Mouse (Mus musculus) kidney, adult 11 months (tissue): ENCODE results near the gene Sgcg.

Experiments used
- DNase-seq: peaks from one replicate; pipeline ENCODE4 v3.0.0; 2022

Sgcg gene

GRCm38 (mm10) chr14:61258352-61258751, at the start of gene Sgcg:
Gene Sgcg, minus strand, starts transcription at chr14:61258490.
- no peak for DNase-seq

GRCm38 (mm10) chr14:61303969-61304609, 45.8 kb upstream of the Sgcg start:
- DNase-seq, result no peak

GRCm38 (mm10) chr14:61302428-61302827, 44.1 kb upstream of the Sgcg start:
- DNase-seq, result no peak

GRCm38 (mm10) chr14:61301323-61301722, 43.0 kb upstream of the Sgcg start:
- DNase-seq, result no peak

GRCm38 (mm10) chr14:61299810-61300209, 41.5 kb upstream of the Sgcg start:
- DNase-seq, result no peak

- DNase-seq, result peak; percentile 23
These were observed 36.4 kb upstream of the Sgcg start for GRCm38 (mm10) chr14:61294738-61295079.

GRCm38 (mm10) chr14:61293884-61294737, 35.8 kb upstream of the Sgcg start:
- peak; percentile 47 for DNase-seq

- DNase-seq, result peak; percentile 11
These were observed 32.4 kb upstream of the Sgcg start for GRCm38 (mm10) chr14:61290664-61291063.

- DNase-seq, result no peak
These were observed 30.5 kb upstream of the Sgcg start for GRCm38 (mm10) chr14:61288606-61289286.

- DNase-seq, result no peak
These were observed 20.5 kb upstream of the Sgcg start for GRCm38 (mm10) chr14:61278676-61279300.

GRCm38 (mm10) chr14:61277285-61277684, 19.0 kb upstream of the Sgcg start:
- DNase-seq, result no peak

- DNase-seq, result no peak
These were observed 16.3 kb upstream of the Sgcg start for GRCm38 (mm10) chr14:61274414-61275198.

GRCm38 (mm10) chr14:61267908-61268475, 9.7 kb upstream of the Sgcg start:
- no peak for DNase-seq

GRCm38 (mm10) chr14:61259084-61259483, 794 bp upstream of the Sgcg start:
- DNase-seq, result no peak

- no peak for DNase-seq
These were observed 5.5 kb downstream of the Sgcg start for GRCm38 (mm10) chr14:61252596-61253388.

- DNase-seq, result no peak
These were observed 11.8 kb downstream of the Sgcg start for GRCm38 (mm10) chr14:61246444-61246843.

GRCm38 (mm10) chr14:61242611-61243010, 15.7 kb downstream of the Sgcg start:
- no peak for DNase-seq

- DNase-seq, result no peak
These were observed 19.5 kb downstream of the Sgcg start for GRCm38 (mm10) chr14:61238751-61239150.

- DNase-seq, result no peak
These were observed 21.1 kb downstream of the Sgcg start for GRCm38 (mm10) chr14:61237101-61237654.

- DNase-seq, result no peak
These were observed 22.3 kb downstream of the Sgcg start for GRCm38 (mm10) chr14:61235846-61236474.
